Mouse (Mus musculus) G1E (cell line): ENCODE results near the gene Stk38. TPM values are rescaled to one million over a fixed set of nuclear protein-coding genes. Genes with fewer than 3 reads are reported as not detected.

ENCODE experiments used
- ATAC-seq: 2 replicates; pipeline ENCODE4 v1.8.0; 2016; ENCODE audit warnings: mild to moderate bottlenecking; ENCODE audit not compliant: insufficient number of reproducible peaks, poor library complexity, low FRiP score, severe bottlenecking; ENCODE audit errors: extremely low read depth
- DNase-seq: peaks from one replicate; pipeline ENCODE4 v3.0.0; 2012; ENCODE audit warnings: low spot score
- H3K27me3 ChIP-seq: 2 replicates; pipeline ENCODE4 v1.6.1; 2012; ENCODE audit warnings: mild to moderate bottlenecking, low read length, inconsistent platforms; ENCODE audit not compliant: insufficient read depth
- H3K36me3 ChIP-seq: replicated peaks from 2 replicates; pipeline ENCODE3; 2012; ENCODE audit warnings: mild to moderate bottlenecking, inconsistent platforms
- H3K4me1 ChIP-seq: 2 replicates; pipeline ENCODE4 v1.6.1; 2012; ENCODE audit warnings: low read depth, low read length, inconsistent platforms, mixed read lengths; ENCODE audit not compliant: insufficient read depth
- H3K4me3 ChIP-seq: 2 replicates; pipeline ENCODE4 v1.5.1; 2012; ENCODE audit warnings: low read depth, mild to moderate bottlenecking, inconsistent platforms, low read length, moderate library complexity, mixed read lengths
- H3K9me3 ChIP-seq: replicated peaks from 2 replicates; pipeline ENCODE4 v1.6.1; 2012; ENCODE audit warnings: inconsistent platforms
- CTCF ChIP-seq: IDR thresholded peaks from 2 replicates; pipeline ENCODE4 v1.5.1; 2012; ENCODE audit warnings: low read depth, low read length, inconsistent platforms, mixed read lengths
- GATA1 ChIP-seq: IDR thresholded peaks from 2 replicates; pipeline ENCODE4 v1.6.1; 2012; ENCODE audit warnings: borderline replicate concordance, low read length, inconsistent platforms, mixed read lengths
- GATA2 ChIP-seq: IDR thresholded peaks from 2 replicates; pipeline ENCODE4 v1.6.1; 2012; ENCODE audit warnings: low read depth, low read length, inconsistent platforms, borderline replicate concordance
- POLR2AphosphoS5 ChIP-seq: IDR thresholded peaks from 2 replicates; pipeline ENCODE4 v1.6.1; 2012; ENCODE audit warnings: low read depth, low read length, inconsistent platforms; ENCODE audit not compliant: insufficient replicate concordance
- TAL1 ChIP-seq: conservative IDR thresholded peaks from 2 replicates; pipeline ENCODE4 v1.6.1; 2012; ENCODE audit warnings: low read depth, low read length, inconsistent platforms, mixed read lengths
- polyA plus RNA-seq: library from polyadenylated mRNA; stranded (reverse); fragments of >175 nt; gene quantifications from 2 replicates; pipeline ENCODE4 v1.2.3, GENCODE M21; 2012
- total RNA-seq, 2 experiments: library from RNA; stranded (forward) in 1 of 2; stranded (reverse) in 1 of 2; fragments of 200-1000 nt in 1 of 2; fragments of >200 nt in 1 of 2; fragmentation: Nextera tagmentation in 1 of 2; gene quantifications; 2 replicates each; pipeline ENCODE4 v1.2.3; 2014 to 2017

Stk38 gene
- total and polyA plus RNA-seq, 3 experiments = 82.7 to 234 (median 97.6) TPM

GRCm38 (mm10) chr17:28934120-28934916 is 73.5 kb downstream of the Stk38 start:
- no peaks in the 10 kb centered on the region for H3K27me3 ChIP-seq
- DNase-seq (no peak), ATAC-seq (no peak)
- no peak overlapping the region for H3K4me3 ChIP-seq
- H3K9me3 ChIP-seq = peaks cover 5% of the 10 kb centered on the region; the same call in 1 of the 2 replicates
- no peak for TF ChIP-seq CTCF
- TF ChIP-seq GATA2 = no peak
- TF ChIP-seq GATA1 = no peak
- TF ChIP-seq TAL1 = no peak
- no peak for TF ChIP-seq POLR2AphosphoS5
- no peaks in the 10 kb centered on the region for H3K36me3 ChIP-seq
- peaks cover 47% of the 10 kb centered on the region for H3K4me1 ChIP-seq

- Histone ChIP-seq H3K27me3 (no peaks in the 10 kb centered on the region), H3K4me3 (no peak overlapping the region), H3K9me3 (peaks cover 5% of the 10 kb centered on the region; the same call in 1 of the 2 replicates), H3K4me1 (peaks cover 60% of the 10 kb centered on the region), H3K36me3 (no peaks in the 10 kb centered on the region)
- DNase-seq (no peak), ATAC-seq (no peak)
- TF ChIP-seq TAL1 (no peak), GATA1 (no peak), GATA2 (no peak), POLR2AphosphoS5 (no peak), CTCF (no peak)
Observed at GRCm38 (mm10) chr17:28932274-28932673, 75.5 kb downstream of the Stk38 start.

GRCm38 (mm10) chr17:28931436-28932211 is 76.2 kb downstream of the Stk38 start:
- Histone ChIP-seq H3K4me1 (peaks cover 62% of the 10 kb centered on the region), H3K36me3 (no peaks in the 10 kb centered on the region), H3K9me3 (no peaks in the 10 kb centered on the region), H3K4me3 (no peak overlapping the region), H3K27me3 (no peaks in the 10 kb centered on the region)
- ATAC-seq = no peak
- TF ChIP-seq TAL1 (no peak), GATA1 (no peak), POLR2AphosphoS5 (no peak), CTCF (no peak), GATA2 (no peak)
- DNase-seq = no peak

- H3K4me3 ChIP-seq = peak overlapping the region; percentile 61; the same call in 1 of the 2 replicates
- H3K9me3 ChIP-seq = no peaks in the 10 kb centered on the region
- H3K4me1 ChIP-seq = peaks cover 57% of the 10 kb centered on the region
- no peak for TF ChIP-seq POLR2AphosphoS5
- peak; percentile 38; the same call in 1 of the 2 replicates for TF ChIP-seq TAL1
- peak; percentile 26; the same call in 1 of the 2 replicates for TF ChIP-seq CTCF
- peak; percentile 60 for DNase-seq
- peaks cover 5% of the 10 kb centered on the region; the same call in 1 of the 2 replicates for H3K27me3 ChIP-seq
- peak; percentile 55 for ATAC-seq
- H3K36me3 ChIP-seq = no peaks in the 10 kb centered on the region
Observed at GRCm38 (mm10) chr17:28930392-28931074, 77.3 kb downstream of the Stk38 start.

- Histone ChIP-seq H3K4me3 (no peak overlapping the region), H3K27me3 (peaks cover 17% of the 10 kb centered on the region), H3K36me3 (no peaks in the 10 kb centered on the region), H3K4me1 (peaks cover 48% of the 10 kb centered on the region), H3K9me3 (no peaks in the 10 kb centered on the region)
- TF ChIP-seq CTCF (no peak), POLR2AphosphoS5 (no peak), GATA2 (no peak), GATA1 (no peak), TAL1 (no peak)
- DNase-seq (no peak), ATAC-seq (no peak)
Observed at GRCm38 (mm10) chr17:28929369-28929768, 78.4 kb downstream of the Stk38 start.

- no peak for TF ChIP-seq GATA2
- TF ChIP-seq POLR2AphosphoS5 = no peak
- TF ChIP-seq GATA1 = no peak
- peaks cover 48% of the 10 kb centered on the region for H3K4me1 ChIP-seq
- no peak overlapping the region for H3K4me3 ChIP-seq
- no peak; the same call in 1 of the 2 replicates for ATAC-seq
- no peaks in the 10 kb centered on the region for H3K36me3 ChIP-seq
- DNase-seq = no peak
- H3K27me3 ChIP-seq = peaks cover 23% of the 10 kb centered on the region
- no peaks in the 10 kb centered on the region for H3K9me3 ChIP-seq
Observed at GRCm38 (mm10) chr17:28928004-28928403, 79.8 kb downstream of the Stk38 start.
